Mouse (Mus musculus) myocyte (in vitro differentiated cells): ENCODE data around the gene Dlk2. TPM values are rescaled to one million over a fixed set of nuclear protein-coding genes. Genes with fewer than 3 reads are reported as not detected.

ENCODE experiments used
- H3K27me3 ChIP-seq: one replicate; pipeline ENCODE4 v1.6.1; 2011; ENCODE audit not compliant: control insufficient read depth, insufficient read depth, insufficient read length
- H3K36me3 ChIP-seq: one replicate; pipeline ENCODE4 v1.6.1; 2011; ENCODE audit not compliant: control insufficient read depth, insufficient read depth
- H3K4me2 ChIP-seq: one replicate; pipeline ENCODE4 v1.6.1; 2011; ENCODE audit warnings: low read depth, control low read depth
- H3K4me3 ChIP-seq: one replicate; pipeline ENCODE4 v1.5.1; 2011; ENCODE audit warnings: mild to moderate bottlenecking, control low read depth, moderate library complexity
- H3K79me2 ChIP-seq: one replicate; pipeline ENCODE4 v1.6.1; 2011; ENCODE audit not compliant: control insufficient read depth, insufficient read depth
- H3ac ChIP-seq: one replicate; pipeline ENCODE4 v1.6.1; 2011; ENCODE audit not compliant: control insufficient read depth, insufficient read length
- CEBPB ChIP-seq: IDR thresholded peaks from 2 replicates; pipeline ENCODE4 v1.6.1; 2011; ENCODE audit warnings: mild to moderate bottlenecking, moderate library complexity; ENCODE audit not compliant: poor library complexity, insufficient read depth, severe bottlenecking
- E2F4 ChIP-seq: IDR thresholded peaks from one replicate; pipeline ENCODE4 v1.6.1; 2011; ENCODE audit warnings: mild to moderate bottlenecking, control low read depth, moderate library complexity; ENCODE audit not compliant: insufficient read depth
- MAX ChIP-seq: IDR thresholded peaks from one replicate; pipeline ENCODE4 v1.6.1; 2011; ENCODE audit warnings: low read depth, mild to moderate bottlenecking, control low read depth
- MYOD1 ChIP-seq, 3 experiments: IDR thresholded peaks; one replicate each; pipeline ENCODE4 v1.6.1; 2011; ENCODE audit warnings: control low read depth in 2 of 3, low read depth in 2 of 3, mild to moderate bottlenecking in 2 of 3, moderate library complexity in 1 of 3; ENCODE audit not compliant: insufficient read length in 2 of 3, control insufficient read depth in 1 of 3
- MYOG ChIP-seq, 3 experiments: IDR thresholded peaks; one replicate each; pipeline ENCODE4 v1.6.1; 2011; ENCODE audit warnings: control low read depth in 2 of 3, low read depth in 2 of 3, mild to moderate bottlenecking in 2 of 3; ENCODE audit not compliant: insufficient read length in 2 of 3, control insufficient read depth in 1 of 3, insufficient read depth in 1 of 3
- POLR2A ChIP-seq: IDR thresholded peaks from one replicate; pipeline ENCODE4 v1.6.1; 2011; ENCODE audit warnings: low read depth, mild to moderate bottlenecking, control low read depth, moderate library complexity; ENCODE audit not compliant: insufficient read length
- POLR2AphosphoS2 ChIP-seq: IDR thresholded peaks from one replicate; pipeline ENCODE4 v1.6.1; 2011; ENCODE audit warnings: low read depth, control low read depth; ENCODE audit not compliant: insufficient read length
- REST ChIP-seq: IDR thresholded peaks from one replicate; pipeline ENCODE4 v1.6.1; 2011; ENCODE audit warnings: mild to moderate bottlenecking, control low read depth, moderate library complexity; ENCODE audit not compliant: insufficient read depth, insufficient read length
- SRF ChIP-seq: IDR thresholded peaks from one replicate; pipeline ENCODE4 v1.6.1; 2011; ENCODE audit warnings: low read depth; ENCODE audit not compliant: control insufficient read depth, insufficient read length
- TCF12 ChIP-seq: IDR thresholded peaks from one replicate; pipeline ENCODE4 v1.6.1; 2011; ENCODE audit warnings: mild to moderate bottlenecking, control low read depth; ENCODE audit not compliant: poor library complexity, insufficient read depth, severe bottlenecking
- TCF3 ChIP-seq: IDR thresholded peaks from one replicate; pipeline ENCODE4 v1.6.1; 2011; ENCODE audit warnings: low read depth, control low read depth; ENCODE audit not compliant: insufficient read length
- USF1 ChIP-seq: IDR thresholded peaks from one replicate; pipeline ENCODE4 v1.6.1; 2011; ENCODE audit warnings: low read depth, mild to moderate bottlenecking, control low read depth, moderate library complexity
- polyA plus RNA-seq: library from polyadenylated mRNA; unstranded; fragments of >200 nt; fragmentation: generic; extraction: Trizol; gene quantifications from one replicate; pipeline ENCODE4 v1.2.1, GENCODE M21; 2012; ENCODE audit warnings: missing spikeins

Dlk2 gene
- polyA plus RNA-seq, 1 experiment = 1.8 TPM

DNA sequence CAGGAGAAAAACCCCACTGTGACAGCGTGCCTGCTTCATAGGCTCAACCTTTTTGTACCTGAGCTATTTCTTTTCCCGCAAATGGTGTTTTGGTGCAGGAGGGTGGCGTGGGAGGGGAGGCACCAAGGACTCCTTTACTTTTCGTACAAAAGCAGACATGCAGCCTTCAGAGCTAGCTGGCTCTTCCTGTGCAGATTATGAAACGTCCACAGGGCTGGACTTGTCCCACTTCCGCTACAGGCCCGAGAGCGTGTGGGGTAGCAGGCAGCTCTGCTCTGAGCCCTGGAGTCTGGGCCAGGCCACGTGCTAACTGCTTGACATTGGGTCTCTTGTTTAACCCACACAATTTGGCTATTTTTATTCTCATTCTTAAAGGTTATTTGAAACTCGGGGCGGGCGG, 4.7 kb downstream of the Dlk2 start:
- no peak overlapping the region for H3K4me2 ChIP-seq
- H3K79me2 ChIP-seq = no peaks in the 10 kb centered on the region
- TF ChIP-seq TCF3 = no peak
- TF ChIP-seq POLR2A = no peak
- no peak for TF ChIP-seq SRF
- TF ChIP-seq MAX = no peak
- TF ChIP-seq E2F4 = no peak
- no peak for TF ChIP-seq USF1
- TF ChIP-seq MYOD1 (IDR thresholded peaks at IDR 0.05; ENCODE audit: control insufficient read depth in 1 of 3, insufficient read length in 2 of 3, low read depth in 2 of 3) = no peak
- no peak for TF ChIP-seq MYOG (IDR thresholded peaks at IDR 0.05; ENCODE audit: control insufficient read depth in 1 of 3, insufficient read depth in 1 of 3, insufficient read length in 2 of 3, low read depth in 2 of 3)
- TF ChIP-seq POLR2AphosphoS2 = no peak
- TF ChIP-seq REST = no peak
- no peak for TF ChIP-seq TCF12
- no peak for TF ChIP-seq CEBPB
- H3K36me3 ChIP-seq = no peaks in the 10 kb centered on the region
- H3K27me3 ChIP-seq = peaks cover 14% of the 10 kb centered on the region
- H3K4me3 ChIP-seq = no peak overlapping the region
- no peak overlapping the region for H3ac ChIP-seq

- no peaks in the 10 kb centered on the region for H3K79me2 ChIP-seq
- no peak for TF ChIP-seq USF1
- TF ChIP-seq MYOD1 (IDR thresholded peaks at IDR 0.05; ENCODE audit: control insufficient read depth in 1 of 3, insufficient read length in 2 of 3, low read depth in 2 of 3) = no peak
- no peak for TF ChIP-seq MAX
- TF ChIP-seq E2F4 = no peak
- TF ChIP-seq REST = no peak
- no peak for TF ChIP-seq SRF
- no peak for TF ChIP-seq TCF3
- no peak for TF ChIP-seq MYOG (IDR thresholded peaks at IDR 0.05; ENCODE audit: control insufficient read depth in 1 of 3, insufficient read depth in 1 of 3, insufficient read length in 2 of 3, low read depth in 2 of 3)
- TF ChIP-seq CEBPB = no peak
- no peak for TF ChIP-seq POLR2AphosphoS2
- no peak for TF ChIP-seq TCF12
- TF ChIP-seq POLR2A = no peak
- H3K4me3 ChIP-seq = no peak overlapping the region
- no peaks in the 10 kb centered on the region for H3K27me3 ChIP-seq
- no peaks in the 10 kb centered on the region for H3K36me3 ChIP-seq
- no peak overlapping the region for H3ac ChIP-seq
- H3K4me2 ChIP-seq = no peak overlapping the region
Measured at GRCm38 (mm10) chr17:46304184-46304583, 7.0 kb downstream of the Dlk2 start.

DNA sequence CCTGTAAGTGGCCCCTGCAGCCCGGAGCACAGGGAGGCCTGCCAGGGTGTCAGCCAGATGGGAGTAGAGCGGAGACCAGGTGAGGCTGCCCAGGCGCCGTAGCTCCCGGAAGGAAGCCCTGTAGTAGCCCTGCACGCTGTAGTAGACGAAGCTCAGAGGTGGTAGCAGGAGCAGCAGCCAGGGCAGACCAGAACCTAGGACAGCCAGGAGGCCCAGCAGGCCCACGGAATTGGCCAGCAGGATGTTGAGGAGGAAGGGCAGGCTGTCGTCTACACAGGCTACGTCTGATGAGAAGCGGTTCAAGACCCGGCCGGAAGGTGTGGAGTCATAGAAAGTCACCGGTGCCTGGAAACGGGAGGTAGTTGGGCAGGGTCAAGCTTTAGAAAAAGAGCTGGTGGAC, 9.7 kb downstream of the Dlk2 start:
- no peak overlapping the region for H3K4me3 ChIP-seq
- no peaks in the 10 kb centered on the region for H3K36me3 ChIP-seq
- no peak overlapping the region for H3ac ChIP-seq
- TF ChIP-seq E2F4 = no peak
- no peak for TF ChIP-seq TCF3
- no peak for TF ChIP-seq MAX
- TF ChIP-seq USF1 = no peak
- TF ChIP-seq TCF12 = no peak
- TF ChIP-seq CEBPB = no peak
- TF ChIP-seq MYOD1 (IDR thresholded peaks at IDR 0.05; ENCODE audit: control insufficient read depth in 1 of 3, insufficient read length in 2 of 3, low read depth in 2 of 3) = no peak
- TF ChIP-seq REST = no peak
- no peak for TF ChIP-seq MYOG (IDR thresholded peaks at IDR 0.05; ENCODE audit: control insufficient read depth in 1 of 3, insufficient read depth in 1 of 3, insufficient read length in 2 of 3, low read depth in 2 of 3)
- H3K27me3 ChIP-seq = no peaks in the 10 kb centered on the region
- no peak overlapping the region for H3K4me2 ChIP-seq
- H3K79me2 ChIP-seq = no peaks in the 10 kb centered on the region

- Histone ChIP-seq H3K27me3 (no peaks in the 10 kb centered on the region), H3K4me3 (no peak overlapping the region), H3K36me3 (no peaks in the 10 kb centered on the region), H3K79me2 (no peaks in the 10 kb centered on the region), H3K4me2 (no peak overlapping the region), H3ac (no peak overlapping the region)
- TF ChIP-seq MAX (no peak), E2F4 (no peak), CEBPB (no peak), MYOD1 (IDR thresholded peaks at IDR 0.05; ENCODE audit: control insufficient read depth in 1 of 3, insufficient read length in 2 of 3, low read depth in 2 of 3) (peak in 1 of 3 experiments; percentile 50), MYOG (IDR thresholded peaks at IDR 0.05; ENCODE audit: control insufficient read depth in 1 of 3, insufficient read depth in 1 of 3, insufficient read length in 2 of 3, low read depth in 2 of 3) (peak in 2 of 3 experiments; percentile 46 to 69), REST (no peak), USF1 (no peak)
Measured at GRCm38 (mm10) chr17:46309835-46310234, 12.6 kb downstream of the Dlk2 start.

GRCm38 (mm10) chr17:46310515-46310914, 13.3 kb downstream of the Dlk2 start:
- no peak overlapping the region for H3K4me2 ChIP-seq
- no peaks in the 10 kb centered on the region for H3K79me2 ChIP-seq
- H3K27me3 ChIP-seq = no peaks in the 10 kb centered on the region
- TF ChIP-seq USF1 (no peak), CEBPB (no peak), TCF12 (no peak), REST (no peak), SRF (no peak), MYOG (IDR thresholded peaks at IDR 0.05; ENCODE audit: control insufficient read depth in 1 of 3, insufficient read depth in 1 of 3, insufficient read length in 2 of 3, low read depth in 2 of 3) (no peak), MAX (no peak), POLR2A (no peak), MYOD1 (IDR thresholded peaks at IDR 0.05; ENCODE audit: control insufficient read depth in 1 of 3, insufficient read length in 2 of 3, low read depth in 2 of 3) (no peak), E2F4 (no peak), POLR2AphosphoS2 (no peak), TCF3 (no peak)
- H3K4me3 ChIP-seq = no peak overlapping the region
- H3ac ChIP-seq = no peak overlapping the region
- no peaks in the 10 kb centered on the region for H3K36me3 ChIP-seq
